Mouse (Mus musculus): ENCODE results near the gene Sfxn5.

DNA sequence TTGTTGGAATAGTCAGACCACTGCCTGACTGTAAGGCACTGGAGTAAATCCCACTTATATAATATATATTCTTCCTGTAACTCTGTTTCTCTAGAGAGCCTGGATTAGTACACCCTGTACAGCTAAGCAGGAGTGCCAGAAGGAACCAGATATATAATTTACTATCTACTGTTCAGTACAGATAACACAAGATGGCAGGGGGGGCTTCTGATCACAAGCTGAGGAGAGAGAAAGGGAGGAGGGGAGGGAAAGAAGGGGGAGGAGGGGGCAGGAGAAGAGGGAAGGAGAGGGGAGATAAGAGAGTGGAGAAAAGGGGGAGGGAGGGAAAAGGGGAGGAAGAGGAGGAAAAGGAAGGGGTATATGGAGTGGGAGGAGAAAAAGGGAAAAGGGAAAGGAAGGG is 27.4 kb downstream of the Sfxn5 start:
- no peak for TF ChIP-seq POLR2A (IDR thresholded peaks at IDR 0.05; ENCODE audit: control insufficient read depth in 1 of 2, insufficient read depth in 1 of 2, low read depth in 1 of 2, low read length in 2 of 2, poor library complexity in 1 of 2)
- no peak for TF ChIP-seq MAFK (IDR thresholded peaks at IDR 0.05; ENCODE audit: borderline replicate concordance, low read depth, low read length)
- TF ChIP-seq CTCF (IDR thresholded peaks at IDR 0.05 in 2 of 3, conservative IDR thresholded peaks at IDR 0.05 in 1 of 3; ENCODE audit: control insufficient read depth in 1 of 3, insufficient read depth in 1 of 3, low read depth in 2 of 3, low read length in 3 of 3, poor library complexity in 1 of 3, severe bottlenecking in 1 of 3), result no peak
- no peak for TF ChIP-seq GABPA (IDR thresholded peaks at IDR 0.05; ENCODE audit: low read depth, low read length)
- TF ChIP-seq RAD21 (IDR thresholded peaks at IDR 0.05; ENCODE audit: low read depth, low read length), result no peak
- TF ChIP-seq E2F4 (IDR thresholded peaks at IDR 0.05; ENCODE audit: borderline replicate concordance, low read depth, low read length), result no peak
- peak in 1 of 2 experiments; percentile 59; a peak in 2 of 4 replicates for TF ChIP-seq EP300 (IDR thresholded peaks at IDR 0.05; ENCODE audit: low read depth in 1 of 2, low read length in 2 of 2)
- TF ChIP-seq TBP (IDR thresholded peaks at IDR 0.05; ENCODE audit: low read depth, low read length), result no peak
- no peak for TF ChIP-seq MAX (IDR thresholded peaks at IDR 0.05; ENCODE audit: low read length)
- TF ChIP-seq ZC3H11A (IDR thresholded peaks at IDR 0.05; ENCODE audit: low read depth, low read length), result no peak
- peak; percentile 77 for TF ChIP-seq TCF12 (IDR thresholded peaks at IDR 0.05; ENCODE audit: low read depth, low read length)
- no peak for TF ChIP-seq UBTF (IDR thresholded peaks at IDR 0.05; ENCODE audit: borderline replicate concordance, insufficient read depth, low read depth, low read length)
- no peak for TF ChIP-seq ZNF384 (IDR thresholded peaks at IDR 0.05; ENCODE audit: low read depth, low read length)
